Comparison of ENCODE assay signal across 25 mouse cellular contexts in genomic region chr19:16607634-16608033, GRCm38 (mm10).
"Had no signal": no experiment of that assay in that cellular context is flagged by ENCODE, and none has a peak within 500 bp of the region (broad histone marks: within the 10 kb centered on the region; RNA-seq: fewer than 3 reads in every experiment).

No protein-coding gene starts in this region.

- H3K9me3 ChIP-seq: heart, embryonic 10.5 days; heart, embryonic 12.5 days; hindbrain, embryonic 10.5 days; hindbrain, embryonic 12.5 days; intestine, embryonic 15.5 days; limb, embryonic 10.5 days; limb, embryonic 12.5 days had no signal

- H3K4me3 ChIP-seq: gastrocnemius, adult 2 months; heart, embryonic 10.5 days; heart, embryonic 12.5 days; hindbrain, embryonic 10.5 days; hindbrain, embryonic 12.5 days; intestine, embryonic 15.5 days; layer of hippocampus, adult 2 months; left cerebral cortex, adult 2 months; limb, embryonic 10.5 days; limb, embryonic 12.5 days had no signal

- ATAC-seq: forebrain, embryonic 16.5 days; hindbrain, embryonic 16.5 days; inflammation-experienced regulatory T-cells, adult 6 months; intestine, embryonic 15.5 days; intestine, postnatal 0 days had no signal

- DNase-seq: gastrocnemius, adult 2 months; gastrocnemius, postnatal 10 days; gastrocnemius, postnatal 25 days; heart, postnatal 10 days; heart, postnatal 4 days; kidney, adult 18-20 months; kidney, adult 8-10 months; kidney, postnatal 10 days; kidney, postnatal 25 days; kidney, postnatal 4 days; liver had no signal

- H3K27ac ChIP-seq: gastrocnemius, adult 2 months; heart, embryonic 10.5 days; hindbrain, embryonic 10.5 days; hindbrain, embryonic 12.5 days; hindbrain, embryonic 14.5 days; intestine, embryonic 15.5 days; layer of hippocampus, adult 2 months; left cerebral cortex, adult 2 months; limb, embryonic 10.5 days; limb, embryonic 12.5 days had no signal

- H3K36me3 ChIP-seq: heart, embryonic 10.5 days; heart, embryonic 12.5 days; hindbrain, embryonic 10.5 days; hindbrain, embryonic 12.5 days; intestine, embryonic 15.5 days; limb, embryonic 10.5 days; limb, embryonic 12.5 days had no signal

- H3K27me3 ChIP-seq: heart, embryonic 12.5 days; hindbrain, embryonic 12.5 days; intestine, embryonic 15.5 days; limb, embryonic 12.5 days had no signal

- H3K4me2 ChIP-seq: heart, embryonic 12.5 days; hindbrain, embryonic 12.5 days; hindbrain, embryonic 14.5 days; intestine, embryonic 15.5 days; limb, embryonic 12.5 days had no signal

- H3K9ac ChIP-seq: heart, embryonic 12.5 days; hindbrain, embryonic 12.5 days; hindbrain, embryonic 14.5 days; intestine, embryonic 15.5 days; limb, embryonic 12.5 days had no signal

- H3K4me1 ChIP-seq: heart, embryonic 12.5 days; hindbrain, embryonic 10.5 days; hindbrain, embryonic 12.5 days; intestine, embryonic 15.5 days; limb, embryonic 10.5 days; limb, embryonic 12.5 days had no signal
